Mouse (Mus musculus): Measurements from ENCODE around the gene Kifc3.

GRCm38 (mm10) chr8:95079305-95079704 lies 123.3 kb downstream of the Kifc3 start:
- TF ChIP-seq CTCF (IDR thresholded peaks at IDR 0.05; ENCODE audit: control insufficient read depth, insufficient read depth, low read length) (no peak), POLR2A (IDR thresholded peaks at IDR 0.05; ENCODE audit: borderline replicate concordance, control insufficient read depth, low read depth, low read length) (no peak)
